In the genomic region with DNA sequence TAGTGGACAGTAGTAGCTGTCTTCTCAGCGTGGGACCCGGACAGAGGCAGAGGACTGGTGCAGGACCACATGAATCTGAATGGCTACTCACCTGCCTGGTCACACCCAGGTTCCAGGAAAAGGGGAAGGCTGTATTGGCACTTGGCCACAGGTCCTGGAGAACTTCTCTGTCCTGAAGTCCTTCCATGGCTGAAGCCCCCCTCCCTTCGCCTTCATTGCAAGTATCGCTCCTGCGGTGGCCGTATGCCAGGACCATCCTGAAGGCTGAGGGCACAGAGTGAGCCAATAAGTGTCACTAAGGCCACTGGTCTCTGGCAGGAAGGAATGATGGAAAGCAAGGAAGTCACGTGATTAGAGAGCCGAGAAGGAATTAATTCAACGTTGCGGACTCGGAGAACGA, we compare ENCODE assay signal across 21 mouse cellular contexts. TPM values are rescaled to one million over a fixed set of nuclear protein-coding genes. Genes with fewer than 3 reads are reported as not detected.
DNase-seq lines count a peak whose midpoint lies in the region; ATAC-seq and TF ChIP-seq lines count a peak whose summit lies in the region.
"Had no signal": no experiment of that assay in that cellular context is flagged by ENCODE, and none has a peak within 500 bp of the region (broad histone marks: within the 10 kb centered on the region; RNA-seq: fewer than 3 reads in every experiment).

No protein-coding gene starts in this region.

- H3K9me3 ChIP-seq in heart, embryonic 10.5 days = no peaks in the 10 kb centered on the region
- no peaks in the 10 kb centered on the region for H3K9me3 ChIP-seq in liver, embryonic 13.5 days (replicated peaks)
- H3K9me3 ChIP-seq in liver, postnatal 0 days (ENCODE audit: low read length) = no peaks in the 10 kb centered on the region
- H3K9me3 ChIP-seq in liver, embryonic 15.5 days (replicated peaks) = no peaks in the 10 kb centered on the region
- no peaks in the 10 kb centered on the region for H3K9me3 ChIP-seq in liver, embryonic 12.5 days (replicated peaks)
- H3K9me3 ChIP-seq: G1E had no signal

- H3K4me2 ChIP-seq in liver, embryonic 13.5 days = no peak overlapping the region
- H3K4me2 ChIP-seq in liver, postnatal 0 days (ENCODE audit: low read depth, low read length) = no peak overlapping the region
- no peak overlapping the region for H3K4me2 ChIP-seq in liver, embryonic 15.5 days
- H3K4me2 ChIP-seq in liver, embryonic 12.5 days = no peak overlapping the region

- 86% methylated on average over 12 of the region's 12 CpGs for WGBS in heart, embryonic 10.5 days
- 87% methylated on average over 12 of the region's 12 CpGs for WGBS in liver, embryonic 13.5 days (ENCODE audit: insufficient replicate concordance)
- WGBS in liver, postnatal 0 days (ENCODE audit: insufficient replicate concordance) = 85% methylated on average over 12 of the region's 12 CpGs
- 87% methylated on average over 12 of the region's 12 CpGs for WGBS in liver, embryonic 15.5 days (ENCODE audit: insufficient replicate concordance)
- 79% methylated on average over 12 of the region's 12 CpGs for WGBS in liver, embryonic 12.5 days (ENCODE audit: insufficient replicate concordance)

- H3K4me3 ChIP-seq in heart, embryonic 10.5 days = no peak overlapping the region
- H3K4me3 ChIP-seq in liver, embryonic 13.5 days (replicated peaks) = no peak overlapping the region
- no peak overlapping the region for H3K4me3 ChIP-seq in liver, postnatal 0 days (ENCODE audit: low read depth, low read length)
- no peak overlapping the region for H3K4me3 ChIP-seq in liver, embryonic 15.5 days (replicated peaks)
- H3K4me3 ChIP-seq in liver, embryonic 12.5 days = no peak overlapping the region

- H3K27ac ChIP-seq in heart, embryonic 10.5 days = no peak overlapping the region
- H3K27ac ChIP-seq in liver, embryonic 13.5 days = peak overlapping the region; percentile 58; the same call in 1 of the 2 replicates
- no peak overlapping the region for H3K27ac ChIP-seq in liver, postnatal 0 days (ENCODE audit: low read depth)
- H3K27ac ChIP-seq in liver, embryonic 15.5 days (replicated peaks) = 0 out of 2 replicates have a peak overlapping the region, but pooled peaks have one; percentile 10
- no peak overlapping the region for H3K27ac ChIP-seq in liver, embryonic 12.5 days

- no peak for TF ChIP-seq CTCF in liver, postnatal 0 days (IDR thresholded peaks at IDR 0.05; ENCODE audit: low read depth)

- ATAC-seq in liver, embryonic 13.5 days (ENCODE audit: low read depth) = no peak
- ATAC-seq in liver, postnatal 0 days = no peak
- ATAC-seq in liver, embryonic 15.5 days (ENCODE audit: insufficient read depth) = no peak
- ATAC-seq in liver, embryonic 12.5 days = no peak
- ATAC-seq: activated CD4-positive, CD25-positive, alpha-beta regulatory T cell, adult 4 months; CD4-positive, CD25-positive, alpha-beta regulatory T cell, adult 4 months; Patski had no signal

- peaks cover 50% of the 10 kb centered on the region for H3K4me1 ChIP-seq in heart, embryonic 10.5 days
- H3K4me1 ChIP-seq in liver, embryonic 13.5 days (replicated peaks) = peaks cover 89% of the 10 kb centered on the region
- peaks cover 22% of the 10 kb centered on the region for H3K4me1 ChIP-seq in liver, postnatal 0 days (ENCODE audit: insufficient read depth)
- peaks cover 79% of the 10 kb centered on the region for H3K4me1 ChIP-seq in liver, embryonic 15.5 days (replicated peaks)
- H3K4me1 ChIP-seq in liver, embryonic 12.5 days = peaks cover 90% of the 10 kb centered on the region

- TF ChIP-seq EP300 in liver, postnatal 0 days (IDR thresholded peaks at IDR 0.05; ENCODE audit: low read depth) = no peak

- H3K27me3 ChIP-seq in heart, embryonic 10.5 days (ENCODE audit: insufficient read depth, poor library complexity, severe bottlenecking) = 0 out of 2 replicates have a peak, but pooled peaks cover 12% of the 10 kb centered on the region
- H3K27me3 ChIP-seq in liver, embryonic 13.5 days = no peaks in the 10 kb centered on the region
- no peaks in the 10 kb centered on the region for H3K27me3 ChIP-seq in liver, postnatal 0 days (ENCODE audit: insufficient read depth, low read length)
- 0 out of 2 replicates have a peak, but pooled peaks cover 3% of the 10 kb centered on the region for H3K27me3 ChIP-seq in liver, embryonic 15.5 days
- no peaks in the 10 kb centered on the region for H3K27me3 ChIP-seq in liver, embryonic 12.5 days (replicated peaks)
- H3K27me3 ChIP-seq: Patski had no signal

- H3K36me3 ChIP-seq in heart, embryonic 10.5 days = 0 out of 2 replicates have a peak, but pooled peaks cover 2% of the 10 kb centered on the region
- H3K36me3 ChIP-seq in liver, embryonic 13.5 days = 0 out of 2 replicates have a peak, but pooled peaks cover 7% of the 10 kb centered on the region
- no peaks in the 10 kb centered on the region for H3K36me3 ChIP-seq in liver, postnatal 0 days (replicated peaks; ENCODE audit: insufficient read depth, low read length)
- H3K36me3 ChIP-seq in liver, embryonic 15.5 days (replicated peaks) = no peaks in the 10 kb centered on the region
- H3K36me3 ChIP-seq in liver, embryonic 12.5 days = peaks cover 8% of the 10 kb centered on the region
- H3K36me3 ChIP-seq: G1E had no signal

- DNase-seq in heart, adult 11 months = peak; percentile 91
- DNase-seq in heart, embryonic 10.5 days (ENCODE audit: low spot score) = no peak
- no peak for DNase-seq in liver, embryonic 13.5 days
- DNase-seq in liver, postnatal 0 days = no peak
- DNase-seq in testis, postnatal 10 days (ENCODE audit: low spot score) = peak; percentile 73
- no peak for DNase-seq in testis, postnatal 14 days (ENCODE audit: low spot score)
- DNase-seq: adrenal gland, adult 2 months; adrenal gland, adult 8-10 months; adrenal gland, postnatal 10 days; adrenal gland, postnatal 14 days; adrenal gland, postnatal 25 days; adrenal gland, postnatal 36 days; B cell, adult 2 months; cerebellum, adult 11 months; cerebellum, adult 11-12 months had no signal

- no peak overlapping the region for H3K9ac ChIP-seq in liver, embryonic 13.5 days
- H3K9ac ChIP-seq in liver, postnatal 0 days (replicated peaks) = no peak overlapping the region
- H3K9ac ChIP-seq in liver, embryonic 15.5 days = no peak overlapping the region
- no peak overlapping the region for H3K9ac ChIP-seq in liver, embryonic 12.5 days

RNA-seq across cellular contexts. Expression of a gene that starts 21.5 kb away (rescaled TPM):
- 0.90 and 1.3 TPM in 2 replicates for polyA plus RNA-seq in heart, embryonic 10.5 days (2016; fragmentation: Nextera tagmentation; extraction: Ambion mirVana)
- 0.37 and 0.48 TPM in 2 replicates for polyA plus RNA-seq in liver, embryonic 13.5 days (2015; fragmentation: Nextera tagmentation; extraction: Ambion mirVana)
- polyA plus RNA-seq in liver, postnatal 0 days (2015; fragmentation: Nextera tagmentation; extraction: Ambion mirVana) = 0.15 TPM in 1 of 2 replicates, not detected in the other
- 0.37 and 0.50 TPM in 2 replicates for polyA plus RNA-seq in liver, embryonic 15.5 days (2015; fragmentation: Nextera tagmentation; extraction: Ambion mirVana)
- polyA plus RNA-seq in liver, embryonic 12.5 days (2016; fragmentation: Nextera tagmentation; extraction: Ambion mirVana) = 0.74 and 0.87 TPM in 2 replicates
- polyA plus RNA-seq: G1E had no signal

RNA-seq across cellular contexts. Expression of a gene that starts 21.9 kb away (rescaled TPM):
- 10.1 and 10.2 TPM in 2 replicates for polyA plus RNA-seq in heart, embryonic 10.5 days (2016; fragmentation: Nextera tagmentation; extraction: Ambion mirVana)
- polyA plus RNA-seq in liver, embryonic 13.5 days (2015; fragmentation: Nextera tagmentation; extraction: Ambion mirVana) = 4.9 and 5.1 TPM in 2 replicates
- polyA plus RNA-seq in liver, postnatal 0 days (2015; fragmentation: Nextera tagmentation; extraction: Ambion mirVana) = 1.8 and 2.1 TPM in 2 replicates
- 5.1 and 5.9 TPM in 2 replicates for polyA plus RNA-seq in liver, embryonic 15.5 days (2015; fragmentation: Nextera tagmentation; extraction: Ambion mirVana)
- 7.7 and 8.4 TPM in 2 replicates for polyA plus RNA-seq in liver, embryonic 12.5 days (2016; fragmentation: Nextera tagmentation; extraction: Ambion mirVana)

RNA-seq across cellular contexts. Expression of a gene that starts 55.1 kb away (rescaled TPM):
- 26.5 and 36.9 TPM in 2 replicates for polyA plus RNA-seq in heart, embryonic 10.5 days (2016; fragmentation: Nextera tagmentation; extraction: Ambion mirVana)
- polyA plus RNA-seq in liver, embryonic 13.5 days (2015; fragmentation: Nextera tagmentation; extraction: Ambion mirVana) = 21.9 and 24.1 TPM in 2 replicates
- polyA plus RNA-seq in liver, postnatal 0 days (2015; fragmentation: Nextera tagmentation; extraction: Ambion mirVana) = 8.0 and 8.5 TPM in 2 replicates
- polyA plus RNA-seq in liver, embryonic 15.5 days (2015; fragmentation: Nextera tagmentation; extraction: Ambion mirVana) = 13.7 and 14.6 TPM in 2 replicates
- 42.3 and 44.0 TPM in 2 replicates for polyA plus RNA-seq in liver, embryonic 12.5 days (2016; fragmentation: Nextera tagmentation; extraction: Ambion mirVana)

RNA-seq across cellular contexts. Expression of a gene that starts 55.9 kb away (rescaled TPM):
- 0.11 and 0.19 TPM in 2 replicates for polyA plus RNA-seq in heart, embryonic 10.5 days (2016; fragmentation: Nextera tagmentation; extraction: Ambion mirVana)
- 0.07 TPM in 1 of 2 replicates, not detected in the other for polyA plus RNA-seq in liver, embryonic 13.5 days (2015; fragmentation: Nextera tagmentation; extraction: Ambion mirVana)
- polyA plus RNA-seq in liver, postnatal 0 days (2015; fragmentation: Nextera tagmentation; extraction: Ambion mirVana) = 0.07 TPM in 2 replicates
- polyA plus RNA-seq in liver, embryonic 15.5 days (2015; fragmentation: Nextera tagmentation; extraction: Ambion mirVana) = 0.07 and 0.13 TPM in 2 replicates
- polyA plus RNA-seq in liver, embryonic 12.5 days (2016; fragmentation: Nextera tagmentation; extraction: Ambion mirVana) = 0.12 and 0.19 TPM in 2 replicates
- polyA plus RNA-seq: activated CD4-positive, CD25-positive, alpha-beta regulatory T cell, adult 4 months; adrenal gland, adult 2 months; CD4-positive, CD25-positive, alpha-beta regulatory T cell, adult 4 months had no signal

RNA-seq across cellular contexts. Expression of a gene that starts 57.9 kb away (rescaled TPM):
- polyA plus RNA-seq in heart, embryonic 10.5 days (2016; fragmentation: Nextera tagmentation; extraction: Ambion mirVana) = 1.4 and 4.0 TPM in 2 replicates
- 1.8 and 2.1 TPM in 2 replicates for polyA plus RNA-seq in liver, embryonic 13.5 days (2015; fragmentation: Nextera tagmentation; extraction: Ambion mirVana)
- polyA plus RNA-seq in liver, postnatal 0 days (2015; fragmentation: Nextera tagmentation; extraction: Ambion mirVana) = 1.8 and 2.2 TPM in 2 replicates
- 1.5 and 2.0 TPM in 2 replicates for polyA plus RNA-seq in liver, embryonic 15.5 days (2015; fragmentation: Nextera tagmentation; extraction: Ambion mirVana)
- polyA plus RNA-seq in liver, embryonic 12.5 days (2016; fragmentation: Nextera tagmentation; extraction: Ambion mirVana) = 2.6 and 2.9 TPM in 2 replicates

Comparison
In these comparisons a context has a peak if more than half of its experiments do, and no peak if none do; other contexts are left out.
1. DNase-seq: peak in heart, adult 11 months (single experiment) and testis, postnatal 10 days (single experiment); none in heart, embryonic 10.5 days (single experiment), liver, embryonic 13.5 days (single experiment), liver, postnatal 0 days (single experiment) and testis, postnatal 14 days (single experiment).
2. H3K27ac ChIP-seq: peak in liver, embryonic 13.5 days (single experiment) and liver, embryonic 15.5 days (single experiment); none in heart, embryonic 10.5 days (single experiment), liver, postnatal 0 days (single experiment) and liver, embryonic 12.5 days (single experiment).